Mouse (Mus musculus): ENCODE results near the gene Zc3h10.
A peak's percentile ranks its signal among the peaks of the same experiment; 100 is the strongest.
"Not testable (repeated sequence)": the region's sequence is repeated elsewhere in the genome, so short reads cannot be mapped to it uniquely, and the experiment has no call there.

Zc3h10 gene

GRCm38 (mm10) chr10:128524111-128524731 is 23.4 kb downstream of the Zc3h10 start:
- no peak for DNase-seq (ENCODE audit: low spot score)

GRCm38 (mm10) chr10:128522351-128522750 is 25.2 kb downstream of the Zc3h10 start:
- DNase-seq (ENCODE audit: low spot score), result no peak

- no peak for DNase-seq (ENCODE audit: low spot score)
Measured at GRCm38 (mm10) chr10:128520591-128520990, 27.0 kb downstream of the Zc3h10 start.

GRCm38 (mm10) chr10:128518833-128519232 is 28.7 kb downstream of the Zc3h10 start:
- peak; percentile 44 for DNase-seq (ENCODE audit: low spot score)

GRCm38 (mm10) chr10:128516677-128517076 is 30.9 kb downstream of the Zc3h10 start:
- no peak for DNase-seq (ENCODE audit: low spot score)

GRCm38 (mm10) chr10:128516029-128516428 is 31.5 kb downstream of the Zc3h10 start:
- DNase-seq (ENCODE audit: low spot score), result no peak

GRCm38 (mm10) chr10:128515044-128515443 is 32.5 kb downstream of the Zc3h10 start:
- no peak for DNase-seq (ENCODE audit: low spot score)

GRCm38 (mm10) chr10:128511761-128512160 is 35.8 kb downstream of the Zc3h10 start:
- DNase-seq (ENCODE audit: low spot score), result no peak

GRCm38 (mm10) chr10:128511189-128511588 is 36.4 kb downstream of the Zc3h10 start:
- no peak for DNase-seq (ENCODE audit: low spot score)

- DNase-seq (ENCODE audit: low spot score), result no peak
Measured at GRCm38 (mm10) chr10:128510301-128510700, 37.3 kb downstream of the Zc3h10 start.

GRCm38 (mm10) chr10:128509831-128510230 is 37.7 kb downstream of the Zc3h10 start:
- DNase-seq (ENCODE audit: low spot score), result no peak

GRCm38 (mm10) chr10:128509203-128509602 is 38.4 kb downstream of the Zc3h10 start:
- DNase-seq (ENCODE audit: low spot score), result no peak

GRCm38 (mm10) chr10:128508260-128508659 is 39.3 kb downstream of the Zc3h10 start:
- DNase-seq (ENCODE audit: low spot score), result no peak

GRCm38 (mm10) chr10:128505974-128506373 is 41.6 kb downstream of the Zc3h10 start:
- no peak for DNase-seq (ENCODE audit: low spot score)

- DNase-seq (ENCODE audit: low spot score), result not testable (repeated sequence)
Measured at GRCm38 (mm10) chr10:128505371-128505667, 42.3 kb downstream of the Zc3h10 start.

- no peak for DNase-seq (ENCODE audit: low spot score)
Measured at GRCm38 (mm10) chr10:128504641-128505370, 42.8 kb downstream of the Zc3h10 start.

GRCm38 (mm10) chr10:128504012-128504411 is 43.6 kb downstream of the Zc3h10 start:
- DNase-seq (ENCODE audit: low spot score), result no peak

GRCm38 (mm10) chr10:128503532-128503931 is 44.0 kb downstream of the Zc3h10 start:
- no peak for DNase-seq (ENCODE audit: low spot score)

GRCm38 (mm10) chr10:128502341-128502740 is 45.2 kb downstream of the Zc3h10 start:
- no peak for DNase-seq (ENCODE audit: low spot score)

GRCm38 (mm10) chr10:128499116-128499671 is 48.4 kb downstream of the Zc3h10 start:
- peak; percentile 37 for DNase-seq (ENCODE audit: low spot score)

- DNase-seq (ENCODE audit: low spot score), result peak; percentile 89
Measured at GRCm38 (mm10) chr10:128498590-128498989, 49.0 kb downstream of the Zc3h10 start, which contains the start of gene Myl6b. Gene Myl6b (minus strand): TSS chr10:128498685.

GRCm38 (mm10) chr10:128497134-128497737 is 50.3 kb downstream of the Zc3h10 start:
- DNase-seq (ENCODE audit: low spot score), result no peak

GRCm38 (mm10) chr10:128496509-128497077 is 51.0 kb downstream of the Zc3h10 start:
- DNase-seq (ENCODE audit: low spot score), result no peak

Measured in spleen, adult 12 weeks (tissue).